Mouse (Mus musculus) stomach, embryonic 14.5 days (tissue): ENCODE results near the gene Map4k1. TPM values are rescaled to one million over a fixed set of nuclear protein-coding genes. Genes with fewer than 3 reads are reported as not detected.

Experiments
- ATAC-seq: fragments of 200-750 bp; cut with Nextera tagmentation; 2 replicates; pipeline ENCODE4 v1.8.0; 2017; ENCODE audit warnings: low read depth, moderate TSS enrichment; ENCODE audit not compliant: insufficient number of reproducible peaks, insufficient read depth, low FRiP score
- H3K27ac ChIP-seq: fragments of 300-500 bp; sonication (generic); 2 replicates; pipeline ENCODE4 v1.5.1; 2014; ENCODE audit warnings: mild to moderate bottlenecking, low read length, moderate library complexity, mixed read lengths
- H3K27me3 ChIP-seq: fragments of 300-500 bp; sonication (generic); 2 replicates; pipeline ENCODE4 v1.6.1; 2014; ENCODE audit warnings: low read length, control low read depth, mixed read lengths; ENCODE audit not compliant: control insufficient read depth, insufficient read depth
- H3K36me3 ChIP-seq: fragments of 300-500 bp; sonication (generic); 2 replicates; pipeline ENCODE4 v1.6.1; 2014; ENCODE audit warnings: mild to moderate bottlenecking, control low read depth, low read length, moderate library complexity, mixed read lengths; ENCODE audit not compliant: control insufficient read depth, insufficient read depth
- H3K4me1 ChIP-seq: fragments of 300-500 bp; sonication (generic); 2 replicates; pipeline ENCODE4 v1.6.1; 2014; ENCODE audit warnings: low read length, control low read depth, mixed read lengths; ENCODE audit not compliant: control insufficient read depth, insufficient read depth
- H3K4me2 ChIP-seq: fragments of 300-500 bp; sonication (generic); replicated peaks from 2 replicates; pipeline ENCODE4 v1.6.1; 2014; ENCODE audit warnings: low read depth, low read length, control low read depth
- H3K4me3 ChIP-seq: fragments of 300-500 bp; sonication (generic); 2 replicates; pipeline ENCODE4 v1.5.1; 2014; ENCODE audit warnings: low read depth, low read length, control low read depth
- H3K9ac ChIP-seq: fragments of 300-500 bp; sonication (generic); replicated peaks from 2 replicates; pipeline ENCODE4 v1.6.1; 2014; ENCODE audit warnings: low read depth, mild to moderate bottlenecking, control low read depth, low read length, moderate library complexity, mixed read lengths
- H3K9me3 ChIP-seq: fragments of 300-500 bp; sonication (generic); 2 replicates; pipeline ENCODE4 v1.6.1; 2016; ENCODE audit warnings: low read depth, low read length, control low read depth; ENCODE audit not compliant: control insufficient read depth
- WGBS: fragments of 180-500 bp; shearing (Covaris S2); extraction: QIAGEN DNeasy Blood & Tissue Kit; methylation state at CpG from one replicate; pipeline ENCODE4 v1.1.7; 2014; 5-methylcytosine and 5-hydroxymethylcytosine counted together
- polyA plus RNA-seq: library from polyadenylated mRNA; unstranded; fragments of >200 nt; fragmentation: Nextera tagmentation; extraction: Ambion mirVana; gene quantifications from 2 replicates; pipeline ENCODE4 v1.2.1, GENCODE M21; 2014

The Map4k1 gene
- polyA plus RNA-seq, 1 experiment from 2014 or later, result 11.3 TPM

- ATAC-seq, result no peak
- no peak overlapping the region for H3K4me2 ChIP-seq
- peak overlapping the region; percentile 80 for H3K27ac ChIP-seq
- no peaks in the 10 kb centered on the region for H3K27me3 ChIP-seq
- H3K4me1 ChIP-seq, result peaks cover 72% of the 10 kb centered on the region
- no peak overlapping the region for H3K4me3 ChIP-seq
- 40% methylated on average over 5 of the region's 5 CpGs for WGBS
- H3K36me3 ChIP-seq, result peaks cover 2% of the 10 kb centered on the region; the same call in 1 of the 2 replicates
- H3K9ac ChIP-seq, result no peak overlapping the region
- no peaks in the 10 kb centered on the region for H3K9me3 ChIP-seq
Observed at GRCm38 (mm10) chr7:28943451-28944180, 38.2 kb upstream of the Map4k1 start.

DNA sequence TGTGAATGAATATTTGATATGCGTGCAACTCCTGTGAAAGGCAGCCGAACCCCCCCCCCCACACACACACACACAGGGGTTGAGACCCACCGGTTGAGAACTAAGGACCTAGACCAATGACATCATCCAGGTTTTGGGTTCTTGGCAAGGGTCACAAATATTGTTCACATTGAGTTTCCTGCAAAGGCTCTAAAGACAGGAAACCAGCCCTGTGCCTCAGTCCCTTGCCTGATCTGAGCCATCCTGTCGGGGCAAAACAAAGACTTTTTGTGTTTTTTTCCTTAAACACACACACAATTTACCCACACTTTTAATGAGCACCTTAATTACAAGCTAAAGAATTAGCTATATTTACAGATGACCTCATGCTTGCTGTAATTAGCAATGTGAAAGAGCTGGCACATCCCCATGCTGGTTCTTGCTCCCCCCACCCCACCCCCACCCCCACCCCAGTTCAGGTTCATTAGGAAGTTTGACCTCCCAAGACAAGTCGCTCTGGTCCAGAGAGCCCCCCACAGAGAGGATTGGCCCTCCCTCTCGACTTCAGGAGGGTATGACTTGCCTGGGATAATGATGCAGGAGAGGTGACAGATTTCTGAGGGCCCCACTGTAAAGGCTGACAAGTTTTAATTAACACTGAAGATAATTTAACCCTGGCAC, 37.0 kb upstream of the Map4k1 start:
- no peak overlapping the region; the same call in 1 of the 2 replicates for H3K4me2 ChIP-seq
- 44% methylated on average over 6 of the region's 6 CpGs for WGBS
- no peaks in the 10 kb centered on the region for H3K9me3 ChIP-seq
- peaks cover 78% of the 10 kb centered on the region for H3K4me1 ChIP-seq
- H3K9ac ChIP-seq, result no peak overlapping the region
- peaks cover 2% of the 10 kb centered on the region; the same call in 1 of the 2 replicates for H3K36me3 ChIP-seq
- peak overlapping the region; percentile 91 for H3K27ac ChIP-seq
- no peak for ATAC-seq
- no peak overlapping the region for H3K4me3 ChIP-seq
- no peaks in the 10 kb centered on the region for H3K27me3 ChIP-seq

DNA sequence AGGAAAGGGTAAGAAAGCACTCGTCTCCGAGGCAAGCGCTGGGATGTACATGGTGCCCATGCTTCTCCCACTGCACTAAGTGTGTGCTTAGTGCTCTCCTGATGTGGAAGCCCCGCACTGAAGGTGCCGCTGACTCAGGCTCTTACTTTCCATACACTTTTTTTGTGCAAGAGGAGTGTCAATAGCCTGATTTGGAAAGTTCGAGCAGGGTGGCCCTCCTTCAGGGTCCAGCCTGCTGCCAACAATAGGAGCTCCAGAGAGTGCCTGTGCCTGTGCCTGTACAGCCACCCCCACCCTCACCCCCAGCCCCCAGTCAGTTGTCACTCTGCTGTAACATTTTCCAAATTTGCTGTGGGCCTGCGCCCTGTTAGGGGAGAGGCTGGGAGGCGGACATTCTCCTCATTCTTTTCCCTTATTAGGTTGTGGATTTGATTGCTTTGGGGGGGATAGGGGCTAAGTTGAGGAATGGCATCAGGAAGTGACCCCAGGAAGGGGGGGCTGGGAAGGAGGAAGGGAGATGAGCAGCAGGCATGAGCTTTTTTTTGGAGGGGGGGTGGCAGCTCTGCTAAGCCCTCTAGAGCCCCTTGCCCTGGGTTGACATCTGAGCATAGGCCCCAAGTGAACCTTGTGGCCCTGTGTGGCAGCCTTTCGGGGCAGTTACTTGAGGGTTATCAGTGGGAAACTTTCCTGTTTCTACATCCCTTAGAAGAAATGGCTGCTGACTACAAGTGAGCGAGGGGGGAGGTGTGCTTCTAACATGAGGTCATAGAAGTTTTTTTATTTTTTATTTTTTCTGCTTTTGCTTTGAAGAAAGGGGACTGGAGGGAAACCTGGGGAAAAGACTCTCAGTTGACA, 36.2 kb upstream of the Map4k1 start:
- Histone ChIP-seq H3K4me2 (no peak overlapping the region; the same call in 1 of the 2 replicates), H3K36me3 (peaks cover 4% of the 10 kb centered on the region; the same call in 1 of the 2 replicates), H3K27ac (peak overlapping the region; percentile 91), H3K9ac (no peak overlapping the region), H3K9me3 (no peaks in the 10 kb centered on the region), H3K4me1 (peaks cover 77% of the 10 kb centered on the region), H3K4me3 (no peak overlapping the region), H3K27me3 (no peaks in the 10 kb centered on the region)
- 19% methylated on average over 10 of the region's 10 CpGs for WGBS
- ATAC-seq, result peak; percentile 57; the same call in 1 of the 2 replicates

DNA sequence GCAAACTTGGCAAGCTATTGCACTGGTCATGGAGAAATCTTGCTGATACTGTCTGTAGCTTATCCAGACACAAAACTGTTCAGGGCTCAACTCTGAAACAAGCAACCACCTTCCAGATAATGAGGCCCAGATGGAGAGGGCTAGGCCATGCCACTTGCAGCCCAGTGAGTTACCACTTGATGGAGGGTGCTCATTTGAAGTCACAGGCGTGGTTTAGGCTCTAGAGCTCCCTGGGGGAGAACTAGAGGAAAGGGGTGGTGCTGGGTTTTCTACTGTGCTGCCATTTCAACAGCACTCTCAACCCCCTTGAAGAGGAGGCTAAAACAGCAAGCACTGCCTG, 35.6 kb upstream of the Map4k1 start:
- 0 out of 2 replicates have a peak overlapping the region, but pooled peaks have one; percentile 11 for H3K4me2 ChIP-seq

DNA sequence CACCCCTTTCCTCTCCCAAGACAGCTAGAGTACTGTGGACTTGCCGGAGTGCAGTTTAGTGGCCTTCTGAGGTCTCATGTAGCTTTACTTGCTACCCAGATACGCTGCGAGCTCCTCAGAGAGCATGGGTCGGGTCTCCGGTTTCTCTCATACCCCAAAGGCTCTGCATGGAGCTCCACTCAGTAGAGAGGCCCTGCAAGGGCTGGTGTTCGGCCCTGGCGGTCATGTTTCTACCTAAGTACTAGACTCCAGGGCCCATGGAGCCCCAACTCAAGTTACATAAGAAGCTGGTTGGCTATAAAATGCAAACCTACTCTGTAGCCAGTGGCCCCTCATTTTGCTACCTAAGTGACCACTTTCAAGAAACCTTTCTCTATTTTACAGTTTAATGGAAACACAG, 33.1 kb upstream of the Map4k1 start:
- 82% methylated on average over 7 of the region's 7 CpGs for WGBS
- Histone ChIP-seq H3K36me3 (peaks cover 7% of the 10 kb centered on the region; the same call in 1 of the 2 replicates), H3K4me1 (peaks cover 81% of the 10 kb centered on the region), H3K4me3 (no peak overlapping the region), H3K4me2 (no peak overlapping the region), H3K27me3 (no peaks in the 10 kb centered on the region), H3K27ac (peak overlapping the region; percentile 72; the same call in 1 of the 2 replicates), H3K9ac (no peak overlapping the region), H3K9me3 (no peaks in the 10 kb centered on the region)
- ATAC-seq, result no peak

More for the DNA sequence above, 35.6 kb upstream of the Map4k1 start:
- Histone ChIP-seq H3K9me3 (no peaks in the 10 kb centered on the region), H3K27me3 (no peaks in the 10 kb centered on the region), H3K36me3 (peaks cover 7% of the 10 kb centered on the region; the same call in 1 of the 2 replicates), H3K4me3 (no peak overlapping the region), H3K4me1 (peaks cover 79% of the 10 kb centered on the region), H3K27ac (peak overlapping the region; percentile 91), H3K9ac (no peak overlapping the region)
- ATAC-seq, result no peak
- WGBS, result 16% methylated on average over 1 of the region's 1 CpGs

- H3K9me3 ChIP-seq, result no peaks in the 10 kb centered on the region
- H3K4me3 ChIP-seq, result no peak overlapping the region
- WGBS, result 55% methylated on average over 2 of the region's 2 CpGs
- no peak for ATAC-seq
- H3K4me2 ChIP-seq, result no peak overlapping the region
- no peaks in the 10 kb centered on the region for H3K27me3 ChIP-seq
- H3K4me1 ChIP-seq, result peaks cover 84% of the 10 kb centered on the region
- H3K27ac ChIP-seq, result peak overlapping the region; percentile 72
- H3K36me3 ChIP-seq, result peaks cover 7% of the 10 kb centered on the region; the same call in 1 of the 2 replicates
- no peak overlapping the region for H3K9ac ChIP-seq
Observed at GRCm38 (mm10) chr7:28949298-28949697, 32.6 kb upstream of the Map4k1 start.

DNA sequence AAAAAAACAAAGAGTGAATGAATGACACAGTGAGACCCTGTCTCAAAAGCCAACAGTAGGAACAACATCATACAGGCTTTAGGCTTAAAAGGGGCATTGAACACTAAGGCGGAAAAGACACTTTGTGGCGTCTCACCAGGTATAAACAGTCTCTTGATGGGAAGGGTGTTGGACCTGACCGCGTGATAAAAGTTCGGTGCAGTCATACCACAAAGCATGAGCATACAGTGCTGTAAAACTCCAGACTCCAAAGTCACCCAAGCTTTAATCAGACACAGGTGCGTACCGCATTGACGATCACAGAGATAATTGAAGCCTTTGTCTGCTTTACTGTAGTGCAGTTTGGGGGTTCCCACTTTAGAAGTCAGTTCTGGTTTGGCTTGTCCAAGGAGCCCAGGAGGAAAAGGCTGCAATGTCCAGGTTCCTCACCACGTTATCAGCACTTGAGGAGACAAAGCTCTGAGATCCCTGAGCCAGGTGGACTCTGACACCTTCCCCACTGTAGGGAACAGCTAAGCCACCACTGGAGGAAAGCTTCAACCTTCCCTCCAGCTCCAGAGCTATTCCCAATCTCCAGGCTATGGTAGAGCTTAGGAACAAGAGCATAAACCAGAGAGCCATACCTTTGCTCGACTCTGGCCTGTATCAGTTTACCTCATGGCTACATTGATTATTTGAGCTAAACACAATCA, 31.4 kb upstream of the Map4k1 start:
- Histone ChIP-seq H3K27me3 (no peaks in the 10 kb centered on the region), H3K4me1 (peaks cover 72% of the 10 kb centered on the region)
- ATAC-seq, result no peak

More for the DNA sequence above, 31.4 kb upstream of the Map4k1 start:
- no peak overlapping the region for H3K4me2 ChIP-seq
- 88% methylated on average over 10 of the region's 10 CpGs for WGBS
- H3K27ac ChIP-seq, result peak overlapping the region; percentile 39; the same call in 1 of the 2 replicates
- no peak overlapping the region for H3K4me3 ChIP-seq
- no peaks in the 10 kb centered on the region for H3K9me3 ChIP-seq
- H3K36me3 ChIP-seq, result peaks cover 7% of the 10 kb centered on the region; the same call in 1 of the 2 replicates
- H3K9ac ChIP-seq, result no peak overlapping the region
